Mouse (Mus musculus): ENCODE data around the gene Gal.

The Gal gene

GRCm38 (mm10) chr19:3431969-3432368, 17.6 kb upstream of the Gal start:
- Histone ChIP-seq H3K27me3 (ENCODE audit: control insufficient read depth, insufficient read depth, low read length, poor library complexity, severe bottlenecking) (no peaks in the 10 kb centered on the region), H3K36me3 (ENCODE audit: control insufficient read depth, insufficient read depth, low read length, poor library complexity, severe bottlenecking) (no peaks in the 10 kb centered on the region)
- no peak for DNase-seq (ENCODE audit: low read depth, low spot score)

- Histone ChIP-seq H3K27me3 (ENCODE audit: control insufficient read depth, insufficient read depth, low read length, poor library complexity, severe bottlenecking) (no peaks in the 10 kb centered on the region), H3K36me3 (ENCODE audit: control insufficient read depth, insufficient read depth, low read length, poor library complexity, severe bottlenecking) (no peaks in the 10 kb centered on the region)
- no peak for DNase-seq (ENCODE audit: low read depth, low spot score)
Observed at GRCm38 (mm10) chr19:3431066-3431465, 16.7 kb upstream of the Gal start.

- no peaks in the 10 kb centered on the region for H3K36me3 ChIP-seq (ENCODE audit: control insufficient read depth, insufficient read depth, low read length, poor library complexity, severe bottlenecking)
- DNase-seq (ENCODE audit: low read depth, low spot score): no peak
- no peaks in the 10 kb centered on the region for H3K27me3 ChIP-seq (ENCODE audit: control insufficient read depth, insufficient read depth, low read length, poor library complexity, severe bottlenecking)
Observed at GRCm38 (mm10) chr19:3429156-3429816, 14.9 kb upstream of the Gal start.

- H3K36me3 ChIP-seq (ENCODE audit: control insufficient read depth, insufficient read depth, low read length, poor library complexity, severe bottlenecking): no peaks in the 10 kb centered on the region
- no peak for DNase-seq (ENCODE audit: low read depth, low spot score)
- H3K27me3 ChIP-seq (ENCODE audit: control insufficient read depth, insufficient read depth, low read length, poor library complexity, severe bottlenecking): no peaks in the 10 kb centered on the region
Observed at GRCm38 (mm10) chr19:3428057-3428830, 13.9 kb upstream of the Gal start.

GRCm38 (mm10) chr19:3424214-3424613, 9.9 kb upstream of the Gal start:
- H3K27me3 ChIP-seq (ENCODE audit: control insufficient read depth, insufficient read depth, low read length, poor library complexity, severe bottlenecking): no peaks in the 10 kb centered on the region
- no peaks in the 10 kb centered on the region for H3K36me3 ChIP-seq (ENCODE audit: control insufficient read depth, insufficient read depth, low read length, poor library complexity, severe bottlenecking)
- DNase-seq (ENCODE audit: low read depth, low spot score): no peak

- no peak for DNase-seq (ENCODE audit: low read depth, low spot score)
- Histone ChIP-seq H3K27me3 (ENCODE audit: control insufficient read depth, insufficient read depth, low read length, poor library complexity, severe bottlenecking) (no peaks in the 10 kb centered on the region), H3K36me3 (ENCODE audit: control insufficient read depth, insufficient read depth, low read length, poor library complexity, severe bottlenecking) (no peaks in the 10 kb centered on the region)
Observed at GRCm38 (mm10) chr19:3422981-3423380, 8.6 kb upstream of the Gal start.

GRCm38 (mm10) chr19:3422488-3422887, 8.1 kb upstream of the Gal start:
- no peaks in the 10 kb centered on the region for H3K27me3 ChIP-seq (ENCODE audit: control insufficient read depth, insufficient read depth, low read length, poor library complexity, severe bottlenecking)
- no peak for DNase-seq (ENCODE audit: low read depth, low spot score)
- H3K36me3 ChIP-seq (ENCODE audit: control insufficient read depth, insufficient read depth, low read length, poor library complexity, severe bottlenecking): no peaks in the 10 kb centered on the region

GRCm38 (mm10) chr19:3419251-3419650, 4.9 kb upstream of the Gal start:
- DNase-seq (ENCODE audit: low read depth, low spot score): no peak
- no peaks in the 10 kb centered on the region for H3K27me3 ChIP-seq (ENCODE audit: control insufficient read depth, insufficient read depth, low read length, poor library complexity, severe bottlenecking)
- H3K36me3 ChIP-seq (ENCODE audit: control insufficient read depth, insufficient read depth, low read length, poor library complexity, severe bottlenecking): no peaks in the 10 kb centered on the region

GRCm38 (mm10) chr19:3405531-3406281, 8.6 kb downstream of the Gal start:
- no peak for DNase-seq (ENCODE audit: low read depth, low spot score)
- H3K27me3 ChIP-seq (ENCODE audit: control insufficient read depth, insufficient read depth, low read length, poor library complexity, severe bottlenecking): no peaks in the 10 kb centered on the region
- H3K36me3 ChIP-seq (ENCODE audit: control insufficient read depth, insufficient read depth, low read length, poor library complexity, severe bottlenecking): no peaks in the 10 kb centered on the region

- H3K36me3 ChIP-seq (ENCODE audit: control insufficient read depth, insufficient read depth, low read length, poor library complexity, severe bottlenecking): no peaks in the 10 kb centered on the region
Observed at GRCm38 (mm10) chr19:3404030-3404429, 10.3 kb downstream of the Gal start.

GRCm38 (mm10) chr19:3402390-3402789, 12.0 kb downstream of the Gal start:
- Histone ChIP-seq H3K27me3 (ENCODE audit: control insufficient read depth, insufficient read depth, low read length, poor library complexity, severe bottlenecking) (no peaks in the 10 kb centered on the region), H3K36me3 (ENCODE audit: control insufficient read depth, insufficient read depth, low read length, poor library complexity, severe bottlenecking) (no peaks in the 10 kb centered on the region)
- no peak for DNase-seq (ENCODE audit: low read depth, low spot score)

More at GRCm38 (mm10) chr19:3404030-3404429, 10.3 kb downstream of the Gal start:
- no peak for DNase-seq (ENCODE audit: low read depth, low spot score)
- no peaks in the 10 kb centered on the region for H3K27me3 ChIP-seq (ENCODE audit: control insufficient read depth, insufficient read depth, low read length, poor library complexity, severe bottlenecking)

GRCm38 (mm10) chr19:3401943-3402342, 12.4 kb downstream of the Gal start:
- Histone ChIP-seq H3K36me3 (ENCODE audit: control insufficient read depth, insufficient read depth, low read length, poor library complexity, severe bottlenecking) (no peaks in the 10 kb centered on the region), H3K27me3 (ENCODE audit: control insufficient read depth, insufficient read depth, low read length, poor library complexity, severe bottlenecking) (no peaks in the 10 kb centered on the region)
- no peak for DNase-seq (ENCODE audit: low read depth, low spot score)

GRCm38 (mm10) chr19:3401504-3401903, 12.8 kb downstream of the Gal start:
- no peak for DNase-seq (ENCODE audit: low read depth, low spot score)
- no peaks in the 10 kb centered on the region for H3K27me3 ChIP-seq (ENCODE audit: control insufficient read depth, insufficient read depth, low read length, poor library complexity, severe bottlenecking)
- no peaks in the 10 kb centered on the region for H3K36me3 ChIP-seq (ENCODE audit: control insufficient read depth, insufficient read depth, low read length, poor library complexity, severe bottlenecking)

- Histone ChIP-seq H3K27me3 (ENCODE audit: control insufficient read depth, insufficient read depth, low read length, poor library complexity, severe bottlenecking) (no peaks in the 10 kb centered on the region), H3K36me3 (ENCODE audit: control insufficient read depth, insufficient read depth, low read length, poor library complexity, severe bottlenecking) (no peaks in the 10 kb centered on the region)
- no peak for DNase-seq (ENCODE audit: low read depth, low spot score)
Observed at GRCm38 (mm10) chr19:3400057-3400456, 14.3 kb downstream of the Gal start.

- Histone ChIP-seq H3K36me3 (ENCODE audit: control insufficient read depth, insufficient read depth, low read length, poor library complexity, severe bottlenecking) (no peaks in the 10 kb centered on the region), H3K27me3 (ENCODE audit: control insufficient read depth, insufficient read depth, low read length, poor library complexity, severe bottlenecking) (no peaks in the 10 kb centered on the region)
- DNase-seq (ENCODE audit: low read depth, low spot score): no peak
Observed at GRCm38 (mm10) chr19:3394216-3394615, 20.1 kb downstream of the Gal start.

All from splenic B cell, adult 2 months (primary cell).